Mouse (Mus musculus) forebrain, embryonic 14.5 days (tissue): ENCODE data around the gene Gpc6. TPM values are rescaled to one million over a fixed set of nuclear protein-coding genes. Genes with fewer than 3 reads are reported as not detected.

Source experiments
- ATAC-seq: fragments of 200-750 bp; cut with Nextera tagmentation; 2 replicates; pipeline ENCODE4 v1.8.0; 2017; ENCODE audit warnings: mild to moderate bottlenecking, moderate library complexity
- DNase-seq: peaks from one replicate; pipeline ENCODE4 v3.0.0-alpha.2; 2015; ENCODE audit warnings: low spot score
- H3K27ac ChIP-seq: fragments of 300-500 bp; sonication (generic); 2 replicates; pipeline ENCODE4 v1.5.1; 2014; ENCODE audit warnings: low read depth, mild to moderate bottlenecking, control low read depth, low read length, moderate library complexity
- H3K27me3 ChIP-seq: fragments of 300-500 bp; sonication (generic); replicated peaks from 2 replicates; pipeline ENCODE4 v1.6.1; 2014; ENCODE audit warnings: low read length, control low read depth, mixed read lengths; ENCODE audit not compliant: control insufficient read depth, insufficient read depth
- H3K36me3 ChIP-seq: fragments of 300-500 bp; sonication (generic); 2 replicates; pipeline ENCODE4 v1.6.1; 2014; ENCODE audit warnings: low read length, control low read depth; ENCODE audit not compliant: control insufficient read depth, insufficient read depth
- H3K4me1 ChIP-seq: fragments of 300-500 bp; sonication (generic); 2 replicates; pipeline ENCODE4 v1.6.1; 2014; ENCODE audit warnings: antibody characterized with exemption, low read length, control low read depth; ENCODE audit not compliant: control insufficient read depth, insufficient read depth
- H3K4me2 ChIP-seq: fragments of 300-500 bp; sonication (generic); 2 replicates; pipeline ENCODE4 v1.6.1; 2014; ENCODE audit warnings: mild to moderate bottlenecking, control low read depth, low read length
- H3K4me3 ChIP-seq: fragments of 300-500 bp; sonication (generic); 2 replicates; pipeline ENCODE4 v1.5.1; 2014; ENCODE audit warnings: low read depth, low read length, control low read depth
- H3K9ac ChIP-seq: fragments of 300-500 bp; sonication (generic); 2 replicates; pipeline ENCODE4 v1.6.1; 2014; ENCODE audit warnings: mild to moderate bottlenecking, low read length, control low read depth, moderate library complexity
- H3K9me3 ChIP-seq: fragments of 300-500 bp; sonication (generic); replicated peaks from 2 replicates; pipeline ENCODE4 v1.6.1; 2016; ENCODE audit warnings: low read length, control low read depth, mixed read lengths; ENCODE audit not compliant: control insufficient read depth
- WGBS: fragments of 180-500 bp; shearing (Covaris S2); extraction: QIAGEN DNeasy Blood & Tissue Kit; methylation state at CpG from one replicate; pipeline ENCODE4 v1.1.7; 2014; 5-methylcytosine and 5-hydroxymethylcytosine counted together
- polyA plus RNA-seq: library from polyadenylated mRNA; unstranded; fragments of >200 nt; fragmentation: Nextera tagmentation; extraction: Ambion mirVana; gene quantifications from 2 replicates; pipeline ENCODE4 v1.2.1, GENCODE M21; 2014

Gene Gpc6
- polyA plus RNA-seq, 1 experiment from 2014 or later: 9.0 TPM

DNA sequence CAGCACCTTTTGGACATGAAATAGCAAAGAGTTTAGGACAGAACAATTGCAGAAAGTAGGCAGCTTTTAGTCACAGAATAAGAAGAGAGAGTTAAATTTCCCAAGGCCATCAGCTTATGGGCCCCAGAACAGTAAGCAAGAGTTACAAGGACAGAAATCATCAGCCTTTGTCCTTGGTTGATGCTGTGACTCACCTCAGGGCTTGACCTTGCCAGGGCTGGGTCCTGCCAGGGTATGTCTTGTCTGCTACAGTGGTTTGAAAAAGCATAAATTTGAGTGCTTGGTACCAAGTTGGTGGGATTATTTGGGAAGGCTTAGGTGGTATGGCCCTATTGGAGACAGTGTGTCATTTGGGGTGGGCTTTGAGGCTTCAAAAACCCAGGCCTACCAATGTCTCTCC is 899.4 kb downstream of the Gpc6 start:
- Histone ChIP-seq H3K27ac (no peak overlapping the region), H3K36me3 (no peaks in the 10 kb centered on the region), H3K27me3 (no peaks in the 10 kb centered on the region), H3K9ac (no peak overlapping the region), H3K4me3 (no peak overlapping the region), H3K4me2 (no peak overlapping the region), H3K4me1 (no peaks in the 10 kb centered on the region), H3K9me3 (no peaks in the 10 kb centered on the region)
- ATAC-seq (no peak), DNase-seq (no peak)

- H3K4me1 ChIP-seq: no peaks in the 10 kb centered on the region
- no peak overlapping the region for H3K4me2 ChIP-seq
- H3K36me3 ChIP-seq: no peaks in the 10 kb centered on the region
- DNase-seq (peak; percentile 65), ATAC-seq (peak; percentile 83)
- H3K27me3 ChIP-seq: no peaks in the 10 kb centered on the region
- H3K9ac ChIP-seq: no peak overlapping the region
- 55% methylated on average over 8 of the region's 8 CpGs for WGBS
- H3K9me3 ChIP-seq: no peaks in the 10 kb centered on the region
- no peak overlapping the region for H3K27ac ChIP-seq
- H3K4me3 ChIP-seq: no peak overlapping the region
Observed at GRCm38 (mm10) chr14:117826294-117827046, 901.4 kb downstream of the Gpc6 start.

DNA sequence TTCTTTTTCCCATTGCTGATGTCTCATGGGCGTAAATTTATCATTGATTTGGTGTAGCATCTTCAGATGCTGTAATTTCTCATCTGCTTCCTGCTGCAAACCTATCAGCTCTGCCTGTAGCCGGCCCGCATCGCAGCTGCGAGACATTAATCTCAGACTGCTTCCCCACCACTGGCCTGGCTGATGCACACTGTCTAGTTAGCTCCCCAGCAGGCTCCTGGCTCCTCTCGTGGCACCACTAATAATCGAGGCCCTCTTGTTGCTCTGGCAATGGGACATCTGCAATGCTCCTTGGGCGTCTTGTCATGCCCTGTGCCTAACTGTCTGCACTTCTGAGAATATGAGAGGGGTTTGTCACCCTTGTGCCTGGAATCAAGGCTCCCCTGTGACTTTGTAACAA is 906.2 kb downstream of the Gpc6 start:
- Histone ChIP-seq H3K4me3 (no peak overlapping the region), H3K4me2 (no peak overlapping the region), H3K9ac (no peak overlapping the region), H3K27me3 (no peaks in the 10 kb centered on the region), H3K27ac (no peak overlapping the region), H3K4me1 (no peaks in the 10 kb centered on the region), H3K9me3 (no peaks in the 10 kb centered on the region), H3K36me3 (no peaks in the 10 kb centered on the region)
- WGBS: 78% methylated on average over 8 of the region's 8 CpGs
- no peak for DNase-seq
- ATAC-seq: no peak

- H3K27ac ChIP-seq: no peak overlapping the region
- H3K27me3 ChIP-seq: no peaks in the 10 kb centered on the region
- ATAC-seq (no peak), DNase-seq (peak; percentile 59)
- H3K9me3 ChIP-seq: no peaks in the 10 kb centered on the region
- no peak overlapping the region for H3K4me3 ChIP-seq
- H3K36me3 ChIP-seq: no peaks in the 10 kb centered on the region
- H3K4me1 ChIP-seq: no peaks in the 10 kb centered on the region
- H3K9ac ChIP-seq: no peak overlapping the region
- H3K4me2 ChIP-seq: no peak overlapping the region
- WGBS: 47% methylated on average over 4 of the region's 4 CpGs
Observed at GRCm38 (mm10) chr14:117831731-117832130, 906.6 kb downstream of the Gpc6 start.

DNA sequence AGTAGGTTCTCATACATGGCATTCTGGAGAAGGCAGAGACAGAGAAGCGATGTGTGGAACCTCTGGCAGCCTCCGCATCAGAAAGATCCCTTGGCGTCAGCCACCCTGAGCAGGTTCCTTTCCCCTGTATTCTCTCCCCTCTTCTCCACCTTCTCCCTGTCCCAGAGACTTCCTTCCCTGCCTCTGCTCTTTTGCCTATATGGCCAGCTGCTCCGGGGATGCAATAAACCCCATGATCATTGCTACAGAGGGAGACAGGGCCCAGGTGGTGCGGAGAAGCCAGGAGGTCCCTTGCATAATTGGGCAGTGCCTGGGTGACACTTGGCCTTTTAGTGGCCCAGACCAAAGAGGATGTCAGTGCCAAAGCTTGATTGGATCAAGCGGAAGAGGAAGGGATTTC is 910.4 kb downstream of the Gpc6 start:
- no peak overlapping the region for H3K4me2 ChIP-seq
- DNase-seq (no peak), ATAC-seq (no peak)
- no peak overlapping the region for H3K27ac ChIP-seq
- H3K9ac ChIP-seq: no peak overlapping the region
- no peaks in the 10 kb centered on the region for H3K36me3 ChIP-seq
- no peaks in the 10 kb centered on the region for H3K27me3 ChIP-seq
- 0 out of 2 replicates have a peak, but pooled peaks cover 3% of the 10 kb centered on the region for H3K4me1 ChIP-seq
- WGBS: 95% methylated on average over 6 of the region's 6 CpGs
- H3K4me3 ChIP-seq: no peak overlapping the region
- H3K9me3 ChIP-seq: no peaks in the 10 kb centered on the region

DNA sequence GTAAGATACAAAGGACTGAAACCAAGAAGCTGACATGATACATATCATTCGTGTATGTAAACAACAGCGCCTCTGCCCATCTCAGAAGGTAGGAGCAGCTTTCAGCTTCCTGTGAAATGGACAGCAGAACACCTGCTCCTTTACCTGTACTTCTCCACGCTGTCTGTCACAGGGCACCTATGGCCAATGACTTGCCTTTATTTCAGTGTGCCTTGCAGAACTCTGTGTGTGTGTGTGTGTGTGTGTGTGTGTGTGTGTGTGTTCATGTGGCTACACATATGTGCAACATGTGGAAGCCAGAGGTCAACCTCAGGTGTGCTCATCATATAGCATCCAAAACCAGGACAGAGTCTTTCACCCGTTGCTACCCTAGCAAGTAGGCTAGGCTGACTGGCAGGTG is 911.9 kb downstream of the Gpc6 start:
- Histone ChIP-seq H3K4me2 (no peak overlapping the region), H3K9ac (no peak overlapping the region), H3K4me3 (no peak overlapping the region), H3K4me1 (0 out of 2 replicates have a peak, but pooled peaks cover 3% of the 10 kb centered on the region), H3K36me3 (no peaks in the 10 kb centered on the region), H3K27me3 (no peaks in the 10 kb centered on the region), H3K27ac (no peak overlapping the region), H3K9me3 (no peaks in the 10 kb centered on the region)
- 92% methylated on average over 4 of the region's 4 CpGs for WGBS
- DNase-seq: no peak
- ATAC-seq: no peak

- H3K27me3 ChIP-seq: no peaks in the 10 kb centered on the region
- WGBS: 17% methylated on average over 3 of the region's 3 CpGs
- H3K36me3 ChIP-seq: no peaks in the 10 kb centered on the region
- 0 out of 2 replicates have a peak, but pooled peaks cover 3% of the 10 kb centered on the region for H3K4me1 ChIP-seq
- DNase-seq: no peak
- H3K9ac ChIP-seq: no peak overlapping the region
- no peak overlapping the region for H3K4me2 ChIP-seq
- peak; percentile 20; the same call in 1 of the 2 replicates for ATAC-seq
- no peak overlapping the region for H3K4me3 ChIP-seq
- no peaks in the 10 kb centered on the region for H3K9me3 ChIP-seq
- no peak overlapping the region for H3K27ac ChIP-seq
Observed at GRCm38 (mm10) chr14:117837715-117838114, 912.6 kb downstream of the Gpc6 start.

DNA sequence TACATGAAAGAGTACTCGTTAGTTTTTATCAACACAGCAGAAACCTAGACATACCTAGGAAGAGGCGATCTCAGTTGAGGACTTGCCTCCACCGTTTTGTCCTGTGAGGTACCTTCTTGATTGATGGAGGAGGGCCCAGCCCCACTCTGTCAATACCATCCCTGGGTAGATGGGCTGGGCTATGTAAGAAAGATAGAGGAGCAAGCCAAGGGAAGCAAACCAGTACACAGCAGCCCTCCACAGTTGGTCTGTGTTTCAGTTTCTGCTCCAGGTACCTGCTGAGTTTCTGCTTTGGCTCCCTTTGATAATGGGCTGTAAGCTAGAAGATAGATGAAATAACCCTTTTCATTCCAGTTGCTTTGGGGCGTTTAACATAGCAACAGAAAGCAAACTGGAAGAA is 916.1 kb downstream of the Gpc6 start:
- 0 out of 2 replicates have a peak, but pooled peaks cover 3% of the 10 kb centered on the region for H3K4me1 ChIP-seq
- H3K4me2 ChIP-seq: no peak overlapping the region
- ATAC-seq (no peak), DNase-seq (no peak)
- H3K4me3 ChIP-seq: no peak overlapping the region
- H3K27me3 ChIP-seq: no peaks in the 10 kb centered on the region
- WGBS: 74% methylated on average over 4 of the region's 4 CpGs
- H3K36me3 ChIP-seq: no peaks in the 10 kb centered on the region
- H3K27ac ChIP-seq: no peak overlapping the region
- H3K9ac ChIP-seq: no peak overlapping the region
- H3K9me3 ChIP-seq: no peaks in the 10 kb centered on the region

- no peak overlapping the region for H3K27ac ChIP-seq
- 80% methylated on average over 14 of the region's 14 CpGs for WGBS
- no peak overlapping the region for H3K9ac ChIP-seq
- ATAC-seq: no peak
- no peaks in the 10 kb centered on the region for H3K9me3 ChIP-seq
- H3K4me3 ChIP-seq: no peak overlapping the region
- H3K4me1 ChIP-seq: 0 out of 2 replicates have a peak, but pooled peaks cover 3% of the 10 kb centered on the region
- DNase-seq: no peak
- H3K27me3 ChIP-seq: no peaks in the 10 kb centered on the region
- H3K36me3 ChIP-seq: no peaks in the 10 kb centered on the region
- H3K4me2 ChIP-seq: no peak overlapping the region
Observed at GRCm38 (mm10) chr14:117841797-117842553, 916.9 kb downstream of the Gpc6 start.
